Mouse (Mus musculus) G1E (cell line): ENCODE data around the gene Btbd6.

ENCODE experiments used
- CTCF ChIP-seq: IDR thresholded peaks from 2 replicates; pipeline ENCODE4 v1.5.1; 2012; ENCODE audit warnings: low read depth, low read length, inconsistent platforms, mixed read lengths
- TAL1 ChIP-seq: conservative IDR thresholded peaks from 2 replicates; pipeline ENCODE4 v1.6.1; 2012; ENCODE audit warnings: low read depth, low read length, inconsistent platforms, mixed read lengths

- TF ChIP-seq CTCF (no peak), TAL1 (no peak)
Observed at GRCm38 (mm10) chr12:112937906-112938305, 38.4 kb upstream of the Btbd6 start.
